Mouse (Mus musculus): ENCODE results near the gene Fgfr3.

GRCm38 (mm10) chr5:33696430-33696829 is 25.0 kb upstream of the Fgfr3 start:
- TF ChIP-seq FLI1 (IDR thresholded peaks at IDR 0.05; ENCODE audit: low read length) (no peak), GATA1 (IDR thresholded peaks at IDR 0.05; ENCODE audit: borderline replicate concordance, low read length) (no peak)

Data from megakaryocyte, embryonic 14.5 days (primary cell).